Mouse (Mus musculus) right cerebral cortex, adult 18-20 months (tissue): Measurements from ENCODE around the gene Dusp6.

Experiments
- DNase-seq: peaks from one replicate; pipeline ENCODE4 v3.0.0; 2022; ENCODE audit warnings: mixed read lengths

Gene Dusp6

DNA sequence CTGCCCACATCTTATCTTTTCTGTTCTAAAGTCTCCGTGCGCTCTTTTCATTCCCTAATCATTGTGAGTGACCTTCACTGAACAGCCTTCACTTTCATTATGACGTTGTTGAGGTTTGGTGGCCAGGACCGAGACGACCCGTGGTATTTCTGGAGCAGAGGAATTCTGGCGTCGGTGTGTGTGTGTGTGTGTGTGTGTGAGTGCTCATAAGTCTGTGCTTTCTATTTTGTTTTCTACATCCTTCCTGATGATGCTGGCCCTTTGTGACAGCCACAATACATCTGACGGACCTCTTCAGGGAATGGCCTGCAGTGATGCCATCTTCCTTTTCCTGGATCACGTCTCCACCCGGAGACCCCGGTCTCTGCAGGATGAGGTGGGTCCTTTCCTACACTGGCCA lies 11.6 kb downstream of the Dusp6 start:
- DNase-seq, result no peak

DNA sequence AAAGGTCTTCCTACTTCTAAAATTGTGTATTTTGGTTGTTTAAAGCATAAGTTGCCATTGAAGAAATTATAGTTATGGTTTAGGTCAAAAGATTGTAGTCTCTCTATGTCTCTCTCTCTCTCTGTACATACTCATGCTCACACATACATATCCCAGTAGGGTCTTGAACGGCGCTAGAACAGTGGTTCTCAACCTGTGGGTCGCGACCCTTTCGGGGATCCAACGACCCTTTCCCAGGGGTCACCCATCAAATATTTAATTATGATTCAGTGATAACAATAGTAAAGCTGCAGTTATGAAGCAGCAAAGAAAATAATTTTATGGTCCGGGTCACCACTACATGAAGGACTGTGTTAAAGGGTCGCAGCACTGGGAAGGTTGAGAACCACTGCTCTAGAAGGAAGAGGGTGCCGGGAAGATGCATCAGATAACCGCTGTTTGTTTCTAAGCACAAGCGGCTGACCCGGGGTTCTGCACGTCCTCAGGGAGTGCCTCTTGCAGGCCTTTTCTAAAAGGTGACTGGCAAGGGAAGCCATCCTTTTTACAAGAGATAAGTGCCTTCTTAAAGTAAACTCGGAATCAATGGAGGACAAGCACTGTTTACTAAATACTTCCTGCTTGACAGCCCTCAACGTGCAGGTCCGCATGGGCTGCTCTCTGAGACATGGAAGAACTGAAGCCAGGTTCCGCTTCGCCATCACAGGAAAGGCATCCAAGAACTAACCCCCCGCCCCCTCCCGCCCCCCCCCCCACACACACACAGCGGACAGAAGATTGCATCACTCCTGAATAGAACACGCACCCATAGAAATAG lies 16.2 kb downstream of the Dusp6 start:
- DNase-seq, result no peak

- DNase-seq, result no peak
Measured at GRCm38 (mm10) chr10:99283981-99284385, 21.0 kb downstream of the Dusp6 start.

DNA sequence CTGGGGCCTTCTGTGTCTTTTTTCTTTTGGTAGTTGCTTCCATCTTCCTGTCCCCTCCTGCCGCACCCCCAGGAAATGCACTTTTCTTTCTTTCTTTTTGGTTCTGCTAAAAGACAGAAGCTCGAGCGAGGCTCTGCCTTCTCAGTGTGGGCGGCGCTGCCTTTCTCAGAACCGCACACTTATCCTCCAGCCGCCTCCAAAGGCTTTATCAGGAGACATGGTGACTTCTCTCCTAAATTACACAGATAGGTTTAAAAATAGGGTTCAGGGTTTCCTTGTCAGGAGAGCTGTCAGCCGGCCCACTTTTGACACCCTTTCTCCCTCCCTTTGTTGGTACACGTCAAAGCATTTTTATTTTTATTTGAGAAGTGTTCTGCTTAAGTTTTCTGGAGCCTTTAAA lies 21.9 kb downstream of the Dusp6 start:
- DNase-seq, result peak; percentile 85

DNA sequence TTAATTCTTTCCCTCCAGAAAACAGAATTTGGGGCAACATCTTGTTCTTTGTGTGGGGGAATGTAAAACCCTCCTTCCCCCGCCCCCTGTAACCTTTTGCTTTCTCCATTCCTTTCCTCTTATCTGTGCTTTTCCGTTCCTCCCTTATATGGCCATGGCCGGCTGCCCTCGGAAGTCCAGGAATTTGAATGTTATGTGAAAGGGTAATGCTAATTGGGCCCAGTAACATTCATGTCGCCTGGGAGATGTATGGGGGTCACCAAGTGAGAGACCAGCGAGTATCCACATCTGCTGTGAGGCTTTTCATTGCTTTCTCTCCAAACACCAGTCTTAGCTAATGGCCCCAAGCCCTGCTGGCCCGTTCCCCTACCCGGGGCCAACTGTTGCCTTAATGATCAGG lies 22.7 kb downstream of the Dusp6 start:
- DNase-seq, result no peak

DNA sequence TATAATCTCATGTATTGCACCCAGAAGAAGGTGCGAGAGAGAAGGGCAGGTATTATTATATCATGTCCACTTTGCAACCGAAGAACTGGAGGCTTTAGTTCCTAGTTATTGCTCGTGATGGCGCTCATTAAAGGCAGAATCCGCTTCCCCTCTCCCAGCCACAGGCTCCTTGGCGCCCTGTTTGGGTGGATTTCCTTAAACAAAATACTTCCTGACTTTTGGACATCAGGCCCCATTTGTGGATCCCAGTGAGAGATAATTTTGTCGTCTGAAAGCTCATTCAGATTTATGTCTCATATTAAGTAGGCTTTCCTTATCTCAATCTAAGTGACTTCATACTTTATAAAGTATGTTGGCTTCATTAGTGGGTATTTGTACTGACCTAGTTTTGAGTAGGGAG lies 23.2 kb downstream of the Dusp6 start:
- DNase-seq, result no peak

GRCm38 (mm10) chr10:99286787-99287186 lies 23.8 kb downstream of the Dusp6 start:
- no peak for DNase-seq

GRCm38 (mm10) chr10:99287206-99287605 lies 24.2 kb downstream of the Dusp6 start:
- no peak for DNase-seq

- no peak for DNase-seq
Measured at GRCm38 (mm10) chr10:99289176-99289575, 26.1 kb downstream of the Dusp6 start.

- no peak for DNase-seq
Measured at GRCm38 (mm10) chr10:99293111-99293640, 30.1 kb downstream of the Dusp6 start.

- DNase-seq, result no peak
Measured at GRCm38 (mm10) chr10:99297721-99298120, 34.7 kb downstream of the Dusp6 start.

DNA sequence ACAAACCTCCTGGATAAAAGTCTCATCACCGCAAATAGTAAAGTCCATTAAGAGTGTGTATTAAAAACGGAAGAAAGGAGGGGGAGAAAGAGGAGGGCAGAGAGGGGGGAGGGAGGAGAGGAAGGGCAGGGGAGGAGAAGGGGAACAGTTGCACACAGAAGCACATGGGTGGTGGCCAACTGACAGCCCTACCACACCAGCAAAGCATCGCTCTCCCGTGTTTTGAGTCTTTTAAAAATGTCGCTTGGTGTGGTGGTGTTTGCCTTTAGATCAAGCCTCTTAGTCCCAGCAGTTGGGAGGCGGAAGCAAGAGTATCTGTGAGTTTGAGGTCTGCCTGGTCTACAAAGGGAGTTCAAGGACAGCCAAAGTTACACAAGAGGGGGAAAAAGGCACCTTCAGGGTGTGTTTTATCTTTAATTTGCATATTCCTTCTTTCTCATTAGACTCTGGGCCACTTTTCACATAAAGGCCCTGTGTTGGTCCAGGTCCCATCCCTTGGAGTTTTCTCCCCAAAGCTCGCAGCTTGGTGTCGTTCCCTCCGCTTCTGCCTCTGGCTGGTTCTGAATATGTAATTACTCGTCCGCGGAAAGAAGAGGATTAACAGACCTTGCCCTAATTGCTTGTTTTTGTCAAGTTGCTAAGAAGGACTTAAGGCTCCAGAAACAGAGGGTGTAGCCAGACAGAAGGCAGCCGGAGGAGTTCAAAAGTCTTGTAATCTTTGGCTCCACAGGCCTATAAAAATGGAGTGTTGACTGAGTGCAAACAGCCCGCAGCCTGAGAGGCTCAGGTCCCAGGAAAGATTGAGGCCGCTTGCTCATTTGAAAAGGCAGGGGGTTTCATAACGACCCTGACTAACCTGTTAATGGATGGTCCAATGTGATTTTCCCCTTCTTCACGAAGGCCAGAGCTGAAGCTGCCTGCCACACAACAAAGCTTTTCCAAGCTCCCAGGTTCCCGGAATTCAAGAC lies 35.6 kb downstream of the Dusp6 start:
- no peak for DNase-seq

DNA sequence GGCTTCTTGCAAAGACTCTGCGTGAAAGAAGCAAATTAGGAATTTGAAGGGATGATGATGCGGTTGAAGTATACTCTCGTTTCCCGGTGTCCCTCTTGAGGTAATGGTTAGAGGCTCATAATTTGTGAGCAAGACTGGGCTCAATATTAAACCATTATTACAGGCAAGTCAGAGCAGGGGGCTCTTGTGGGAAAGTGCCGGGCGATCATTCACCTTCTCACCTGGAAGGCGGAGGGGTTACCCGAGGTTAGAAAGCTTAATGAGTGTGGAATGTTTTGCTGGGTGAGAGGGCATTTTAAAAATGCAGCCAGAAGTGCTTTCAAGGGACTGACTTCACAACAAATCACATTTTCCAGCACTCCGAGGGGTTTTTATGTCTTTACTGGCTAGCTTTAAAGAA lies 36.3 kb downstream of the Dusp6 start:
- DNase-seq, result no peak

- no peak for DNase-seq
Measured at GRCm38 (mm10) chr10:99302051-99302450, 39.0 kb downstream of the Dusp6 start.

DNA sequence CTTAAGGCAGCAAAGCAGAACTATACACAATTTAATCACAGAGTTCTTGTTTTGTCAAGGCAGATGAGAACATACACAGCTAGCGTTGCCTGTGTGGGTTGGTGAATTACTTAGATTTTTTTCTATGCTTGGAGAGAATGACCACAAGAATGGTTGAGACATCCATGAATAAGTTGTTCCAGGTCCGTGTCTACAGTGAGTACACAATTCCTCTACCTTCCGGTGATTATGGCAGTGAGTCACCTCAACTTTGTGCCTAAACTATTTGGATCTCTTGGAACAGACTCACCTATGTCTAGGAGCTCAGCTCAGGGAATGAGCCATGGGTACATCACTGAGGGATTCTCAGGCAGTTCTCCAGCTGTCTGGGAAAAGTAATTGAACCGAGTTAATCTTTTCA lies 45.8 kb downstream of the Dusp6 start:
- no peak for DNase-seq

- DNase-seq, result no peak
Measured at GRCm38 (mm10) chr10:99309617-99310016, 46.6 kb downstream of the Dusp6 start.

DNA sequence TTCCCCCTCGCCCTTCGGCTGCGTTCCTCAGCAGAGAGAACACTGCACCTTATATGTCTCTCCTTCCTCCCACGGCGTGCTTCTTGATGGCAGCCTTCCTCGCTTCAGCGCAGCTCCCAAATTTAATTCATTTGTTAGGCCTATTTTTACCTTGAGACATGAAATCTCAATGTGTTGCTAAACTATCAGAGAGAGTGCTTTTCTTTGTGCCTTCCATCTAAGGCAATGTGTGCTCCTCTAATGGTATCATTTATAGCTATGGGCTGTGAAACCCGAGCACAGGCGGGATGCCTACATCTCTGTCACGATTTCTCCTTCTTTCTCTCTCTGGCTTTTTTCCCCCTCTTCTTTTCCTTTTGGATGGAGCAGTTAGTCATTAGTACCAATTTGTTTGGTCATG lies 47.2 kb downstream of the Dusp6 start:
- DNase-seq, result peak; percentile 80

DNA sequence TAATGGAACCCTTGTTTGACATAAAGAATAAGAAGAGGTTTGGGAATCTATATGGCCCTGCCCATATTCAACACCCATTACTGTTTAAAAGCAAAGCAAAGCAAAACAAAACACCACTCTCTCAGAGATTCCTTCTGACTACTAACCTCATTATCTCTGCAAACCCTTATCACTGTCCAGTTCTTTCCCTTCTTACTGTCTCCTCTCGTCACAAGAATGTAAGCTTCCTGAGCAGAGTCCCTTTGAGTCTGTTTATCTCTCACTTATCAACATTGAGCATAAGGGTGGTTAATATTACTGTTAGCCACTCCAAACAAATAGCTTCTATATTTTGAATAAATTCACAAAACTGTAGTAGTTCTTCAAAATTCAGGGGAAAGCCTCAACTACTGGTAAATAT lies 48.9 kb downstream of the Dusp6 start:
- DNase-seq, result no peak

DNA sequence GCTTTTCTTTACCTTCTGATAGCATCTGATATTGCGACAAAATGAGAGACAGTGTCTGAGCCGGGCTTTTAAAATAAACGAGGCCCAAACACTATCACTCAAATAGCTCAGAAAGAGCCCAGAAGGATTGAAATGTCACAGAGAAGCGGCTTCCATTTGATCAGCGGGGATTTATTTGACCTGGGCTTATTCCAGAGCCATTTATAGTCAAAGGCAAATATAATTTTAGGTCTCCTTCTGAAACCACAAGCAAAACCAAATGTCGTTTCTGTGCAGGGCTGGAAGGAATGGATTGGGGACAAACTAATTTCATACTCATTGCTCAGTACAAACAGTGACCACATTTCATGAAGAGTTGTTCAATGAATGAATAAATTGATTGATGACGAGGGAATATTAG lies 51.3 kb downstream of the Dusp6 start:
- no peak for DNase-seq

- no peak for DNase-seq
Measured at GRCm38 (mm10) chr10:99317057-99317456, 54.0 kb downstream of the Dusp6 start.
